Mouse (Mus musculus): ENCODE measurements around the gene Slc1a7.

Slc1a7 gene

DNA sequence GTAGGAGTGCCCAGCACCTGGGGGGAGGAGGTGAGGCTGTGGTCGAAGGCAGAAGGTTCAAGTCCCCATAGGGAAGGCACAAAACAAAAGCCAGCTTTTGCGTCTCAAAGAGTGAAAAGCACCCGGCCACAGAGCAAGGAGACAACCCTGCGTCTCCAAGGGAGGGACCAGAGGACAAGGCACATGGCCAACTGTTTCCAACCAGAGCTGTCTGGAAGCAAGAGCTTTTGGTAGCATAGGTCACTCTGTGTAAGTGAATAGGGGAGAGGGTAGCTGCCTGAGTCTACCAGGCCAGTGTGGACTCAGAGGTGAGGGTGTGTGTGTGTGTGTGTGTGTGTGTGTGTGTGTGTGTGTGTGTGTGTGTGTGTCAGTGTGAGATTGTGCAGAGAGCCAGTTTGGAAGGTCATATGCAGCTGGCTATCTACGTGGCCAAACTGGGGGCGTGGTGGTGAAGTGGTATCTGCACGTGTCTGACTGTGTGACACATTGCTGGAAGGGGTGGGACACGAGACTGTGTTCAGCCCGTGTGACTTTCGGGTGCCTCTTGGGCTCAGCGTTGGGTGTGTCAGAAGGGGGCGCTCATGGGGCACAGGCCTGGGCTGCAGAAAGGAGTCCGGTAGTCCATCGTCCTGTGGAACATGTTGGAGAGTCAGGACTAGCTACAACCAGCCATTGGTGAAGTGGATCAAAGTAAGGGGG lies 47.1 kb downstream of the Slc1a7 start:
- DNase-seq = no peak

DNA sequence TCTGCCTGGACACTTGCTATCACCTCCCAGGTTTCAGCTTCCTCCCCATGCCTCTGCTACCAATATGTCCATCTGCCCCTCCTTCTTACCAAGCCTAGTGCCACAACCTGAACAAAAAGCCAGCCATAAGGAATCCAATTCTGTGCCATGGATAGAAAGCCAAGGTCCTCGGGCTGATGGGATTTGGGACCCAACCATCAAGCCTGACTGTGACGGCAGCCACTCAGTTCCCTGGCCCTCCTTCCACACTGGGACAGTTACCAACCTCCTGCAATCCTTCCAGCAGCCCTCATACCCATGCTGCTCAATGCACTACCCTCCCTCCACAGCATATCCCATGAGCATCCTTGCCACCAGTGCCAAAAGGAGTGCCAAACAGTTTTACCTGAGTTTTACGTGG lies 48.2 kb downstream of the Slc1a7 start:
- DNase-seq = no peak

DNA sequence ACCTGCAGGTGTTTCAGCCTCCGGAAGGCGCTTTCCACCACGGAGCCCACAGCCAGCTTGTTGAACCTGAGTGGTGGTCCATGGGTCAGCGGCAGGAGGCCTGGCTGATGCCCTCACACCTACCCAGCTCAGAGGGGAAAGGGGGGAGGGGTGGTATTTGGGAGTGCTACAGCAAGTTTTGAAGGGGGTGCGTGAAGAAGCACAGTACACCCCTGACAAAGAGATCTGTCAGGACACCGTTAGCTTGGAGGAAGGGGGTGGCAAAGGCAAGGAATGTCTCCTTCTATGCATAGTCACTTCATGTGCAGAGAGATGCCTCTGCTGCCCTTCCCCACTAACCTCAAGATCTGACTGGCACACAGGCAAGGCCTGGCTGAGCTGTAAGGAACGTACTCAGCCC lies 49.7 kb downstream of the Slc1a7 start:
- no peak for DNase-seq

DNA sequence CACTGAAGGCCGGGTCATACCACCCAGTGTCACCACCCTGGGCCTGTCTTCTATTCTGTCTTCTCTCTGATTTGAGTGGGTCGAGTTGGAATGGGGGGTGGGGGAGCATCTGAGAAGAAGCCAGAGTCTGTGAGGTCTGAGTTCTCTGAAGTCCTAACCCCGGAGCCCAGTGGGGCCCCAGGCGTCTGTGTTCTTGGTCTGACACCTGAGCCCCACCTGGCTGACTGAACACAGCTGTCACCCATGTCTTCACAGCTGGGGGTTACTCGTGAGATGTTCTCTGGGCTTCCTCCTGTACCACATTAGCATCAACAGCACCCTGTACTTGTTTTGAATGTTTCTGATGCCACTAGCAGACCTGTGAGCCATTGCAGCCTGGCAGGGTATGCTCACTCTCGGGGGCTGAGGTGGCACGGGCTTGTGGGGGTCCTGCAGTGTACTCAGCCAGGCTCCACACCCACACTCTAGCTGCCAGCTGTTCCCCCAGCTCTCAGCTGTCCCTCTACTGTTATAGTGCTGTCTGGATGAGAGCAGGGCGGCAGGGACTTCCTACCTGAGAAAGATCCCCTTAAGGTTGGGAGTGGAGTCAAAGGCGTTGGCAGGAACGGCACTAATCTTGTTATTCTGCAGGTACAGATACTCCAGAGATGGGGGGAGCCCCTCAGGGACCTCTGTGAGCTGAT lies 50.2 kb downstream of the Slc1a7 start:
- no peak for DNase-seq

DNA sequence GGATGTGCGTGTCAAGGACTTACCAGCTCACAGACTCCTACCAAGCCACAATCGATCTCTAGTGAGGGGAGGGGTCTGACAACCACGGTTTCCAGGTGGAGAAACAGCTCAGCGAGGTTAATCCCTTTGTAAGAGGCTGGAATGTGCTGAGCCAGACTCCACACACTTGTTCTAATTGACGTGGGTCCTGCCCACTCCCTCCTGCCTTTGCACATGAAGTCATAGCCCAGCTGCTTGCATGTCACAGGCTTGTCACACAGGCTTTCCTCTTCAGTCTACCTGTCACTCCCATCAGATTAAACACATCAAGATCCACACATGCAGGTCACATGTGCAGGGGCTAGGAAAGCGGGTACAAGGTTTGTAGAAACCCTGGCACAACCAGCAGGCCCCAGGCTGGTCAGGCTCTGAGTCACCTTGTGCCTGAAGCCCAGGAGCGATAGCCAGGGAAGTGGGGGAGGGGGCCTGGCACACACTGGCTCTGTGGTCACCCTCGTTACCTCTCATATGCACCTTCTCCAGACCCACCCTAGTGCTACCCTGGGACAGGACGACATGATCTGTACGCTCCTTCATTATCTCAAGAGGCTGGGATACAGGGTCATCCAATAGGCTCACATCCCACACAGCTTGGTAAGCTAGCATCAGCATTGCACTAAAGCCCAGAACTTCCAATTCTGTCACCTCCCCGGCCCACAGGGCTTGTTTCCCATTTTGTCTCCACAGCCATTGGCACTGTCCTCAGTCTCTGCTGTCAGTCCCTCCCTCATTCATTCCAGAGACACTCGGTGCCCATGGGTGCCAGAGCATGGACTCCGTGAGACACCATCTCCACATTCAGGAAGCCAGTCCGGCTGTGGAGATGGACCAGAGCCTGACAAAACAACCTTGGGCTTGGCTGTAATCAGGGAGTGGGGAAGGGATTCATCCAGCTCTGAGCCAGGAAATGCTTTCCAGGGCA lies 51.1 kb downstream of the Slc1a7 start:
- no peak for DNase-seq

DNA sequence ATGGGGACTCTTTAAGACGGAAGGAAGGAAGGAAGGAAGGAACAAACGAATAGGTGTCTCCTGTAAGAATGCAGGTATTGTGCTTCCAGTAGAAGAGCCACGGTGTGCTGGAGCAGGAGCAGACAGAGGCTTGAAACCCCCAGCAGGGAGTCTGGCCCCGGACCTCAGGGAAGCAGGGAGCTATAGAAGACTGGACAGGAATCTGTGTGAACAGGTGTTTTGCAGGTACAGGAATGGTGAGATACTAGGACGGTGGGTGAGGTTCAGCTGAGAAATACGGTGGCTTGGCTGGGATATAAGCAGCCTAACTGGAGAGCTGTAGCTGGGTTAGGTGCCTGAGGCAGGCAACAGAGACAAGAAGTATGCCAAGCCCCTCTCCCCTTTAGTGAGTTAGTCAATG lies 52.0 kb downstream of the Slc1a7 start:
- DNase-seq = no peak

DNA sequence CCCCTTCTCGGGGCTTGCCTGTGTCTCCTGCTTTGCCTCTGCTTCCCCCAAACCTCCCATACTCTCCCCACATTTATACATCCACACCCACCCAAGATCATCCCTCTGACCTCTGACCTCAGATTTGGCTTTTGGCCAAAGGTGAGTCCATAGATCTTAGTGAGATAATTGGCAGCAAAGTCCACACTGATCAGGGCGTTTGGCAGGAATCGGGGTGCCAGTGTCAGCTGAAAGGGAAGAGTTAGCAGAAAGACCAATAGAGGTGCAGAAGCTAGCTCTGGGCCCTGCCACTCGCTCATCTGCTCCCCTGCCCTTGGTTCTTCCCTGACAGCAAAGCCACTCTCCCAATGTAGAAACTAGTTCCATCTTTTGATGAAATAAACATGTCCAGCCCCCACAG lies 55.1 kb downstream of the Slc1a7 start:
- DNase-seq = no peak

DNA sequence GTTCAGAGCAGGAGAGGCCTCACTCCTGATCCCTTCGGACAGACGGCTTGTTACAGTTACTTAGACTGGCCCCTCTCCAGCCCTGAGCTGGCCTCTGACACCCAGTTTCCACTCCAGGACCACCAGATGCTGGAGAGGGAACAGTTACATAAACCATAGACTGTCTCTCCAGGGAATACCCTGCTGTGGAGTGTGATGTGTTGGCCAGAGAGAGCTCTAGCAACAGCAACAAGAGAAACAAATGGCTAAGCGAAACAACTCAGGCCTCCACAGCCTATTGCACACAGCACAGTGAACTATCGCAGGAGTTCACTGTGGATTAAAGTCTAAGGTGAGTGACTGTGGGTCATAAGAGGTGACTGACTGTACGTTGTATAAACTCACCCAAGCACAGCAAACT lies 56.5 kb downstream of the Slc1a7 start:
- no peak for DNase-seq

DNA sequence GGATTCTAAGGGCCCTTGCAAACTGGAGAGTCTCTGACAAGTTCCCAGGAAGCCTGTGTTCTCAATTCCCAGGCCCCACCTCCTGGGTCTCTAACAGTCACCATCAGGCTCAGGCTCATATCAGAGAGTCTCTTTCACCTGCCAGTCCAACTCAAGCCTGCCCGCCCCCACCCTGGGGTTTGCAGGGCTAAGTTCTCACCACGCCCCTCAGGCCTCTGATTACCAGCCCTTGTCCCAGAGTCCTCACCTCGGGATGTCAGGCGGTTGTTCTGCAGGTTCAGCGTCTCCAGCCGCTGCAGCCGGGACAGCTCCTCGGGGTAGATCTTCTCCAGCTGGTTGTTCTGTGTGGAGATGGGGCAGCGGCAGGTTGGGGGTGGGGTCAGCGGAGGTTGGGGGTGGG lies 57.1 kb downstream of the Slc1a7 start:
- no peak for DNase-seq

DNA sequence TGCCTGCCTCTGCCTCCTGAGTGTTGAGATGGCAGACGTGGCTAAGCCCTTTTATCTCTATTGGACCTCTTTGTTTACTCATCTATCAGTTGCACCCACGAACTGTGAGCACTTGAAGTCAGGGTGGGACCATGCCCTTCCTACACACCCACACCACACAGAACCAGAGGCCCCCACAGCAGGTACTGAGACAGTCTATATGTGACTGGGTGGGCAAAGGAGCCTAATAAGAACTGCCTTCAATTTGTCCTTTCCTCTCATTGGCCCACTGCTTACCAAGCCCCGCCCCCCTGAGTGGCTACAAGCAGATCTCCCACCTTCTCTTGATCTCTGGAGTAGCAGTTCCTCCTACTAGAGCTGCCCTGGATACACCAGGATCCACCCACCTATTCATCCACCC lies 58.1 kb downstream of the Slc1a7 start:
- no peak for DNase-seq

DNA sequence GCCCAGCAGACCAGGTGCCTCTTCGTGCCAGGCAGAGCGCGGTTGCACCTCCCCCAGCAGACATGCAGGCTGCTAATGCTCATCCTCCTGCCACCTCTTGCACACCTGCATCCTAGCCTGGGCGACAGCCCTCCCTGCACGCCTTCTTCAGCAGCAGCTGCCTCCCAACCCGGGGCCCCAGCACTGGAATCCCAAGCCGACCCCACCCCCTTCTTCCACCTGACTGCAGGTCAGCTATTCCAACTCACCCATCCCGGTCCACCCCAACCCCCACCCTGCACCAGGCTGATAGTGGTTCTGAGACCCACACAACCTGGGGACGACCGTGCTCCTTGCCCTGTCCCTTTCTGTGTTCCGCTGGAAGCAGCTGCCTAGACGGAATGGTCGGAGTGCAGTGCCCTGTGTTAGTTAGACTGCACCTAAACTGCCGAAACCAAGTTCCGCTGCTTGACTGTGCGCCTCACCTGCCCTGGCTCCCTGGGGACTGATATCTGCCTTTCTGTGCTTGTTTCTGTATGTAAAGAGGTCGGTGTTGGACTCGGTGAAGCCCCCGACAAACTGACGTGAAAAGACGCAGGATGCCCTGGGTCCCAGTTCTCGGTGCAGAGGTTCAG lies 62.9 kb downstream of the Slc1a7 start:
- DNase-seq = no peak

DNA sequence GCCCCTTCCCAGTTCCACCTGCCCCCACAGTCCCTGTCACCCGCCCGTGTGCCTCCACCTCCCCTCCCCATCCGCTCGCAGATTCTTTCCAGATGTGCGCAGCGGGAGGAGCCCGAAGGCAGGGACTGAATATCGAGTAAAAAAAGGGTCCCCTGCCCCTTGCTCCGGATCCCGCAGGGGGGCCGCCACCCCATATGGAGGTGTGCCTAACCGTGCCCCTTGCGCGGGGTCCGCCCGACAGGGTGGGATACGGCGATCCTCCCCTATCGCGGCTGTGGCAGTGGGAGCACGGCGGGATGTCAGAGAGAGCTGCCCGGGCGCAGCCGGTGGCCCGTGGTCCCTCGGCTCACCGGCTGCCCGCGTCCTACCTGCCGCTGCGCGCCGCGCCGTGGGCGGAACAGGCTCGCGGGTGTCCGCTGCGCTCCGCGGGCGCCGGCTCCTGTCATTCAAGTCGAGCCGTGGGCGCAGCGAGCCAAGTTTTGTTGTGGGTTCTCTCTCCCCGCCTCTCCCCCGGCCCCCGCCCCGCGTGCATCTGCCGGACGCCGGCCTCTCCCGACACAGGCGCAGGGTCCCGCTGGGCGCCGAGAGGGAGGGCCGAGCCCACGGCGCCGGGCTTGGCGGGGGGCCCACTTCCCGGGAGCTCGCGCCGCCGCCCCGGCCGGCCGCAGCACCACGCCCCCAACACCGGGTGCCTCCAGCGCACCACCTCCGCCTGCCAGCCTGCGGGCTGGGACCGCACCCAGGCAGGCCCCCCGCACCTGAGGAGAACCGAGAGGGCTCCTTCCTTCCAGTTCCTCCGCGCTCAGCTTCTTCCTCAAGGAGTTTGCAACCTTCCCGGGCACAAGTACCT lies 63.6 kb downstream of the Slc1a7 start:
- peak; percentile 68 for DNase-seq

DNA sequence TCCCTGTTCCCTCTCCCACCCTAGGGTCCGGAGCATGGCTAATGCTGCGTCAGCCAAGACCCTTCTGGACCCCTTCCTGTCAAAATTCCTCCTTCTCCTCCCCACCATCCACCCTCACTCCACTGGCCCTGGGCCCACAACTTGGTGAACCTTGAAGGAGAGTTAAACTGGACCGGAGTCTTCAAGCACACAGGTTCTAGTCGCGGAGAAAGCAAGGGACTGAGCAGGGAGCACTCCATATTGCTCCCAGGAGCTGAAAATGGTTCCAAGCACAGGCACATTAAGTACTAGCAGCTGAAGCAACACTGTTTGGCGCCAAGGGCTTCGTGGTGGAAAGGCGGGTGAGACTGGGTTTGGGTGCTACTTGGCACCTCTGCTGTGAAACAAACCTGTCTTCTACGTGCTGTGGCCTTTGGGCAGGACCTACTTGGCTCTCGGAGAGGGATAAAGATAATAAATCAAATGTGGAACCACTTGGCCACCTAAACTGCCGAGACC lies 64.3 kb downstream of the Slc1a7 start:
- no peak for DNase-seq

DNA sequence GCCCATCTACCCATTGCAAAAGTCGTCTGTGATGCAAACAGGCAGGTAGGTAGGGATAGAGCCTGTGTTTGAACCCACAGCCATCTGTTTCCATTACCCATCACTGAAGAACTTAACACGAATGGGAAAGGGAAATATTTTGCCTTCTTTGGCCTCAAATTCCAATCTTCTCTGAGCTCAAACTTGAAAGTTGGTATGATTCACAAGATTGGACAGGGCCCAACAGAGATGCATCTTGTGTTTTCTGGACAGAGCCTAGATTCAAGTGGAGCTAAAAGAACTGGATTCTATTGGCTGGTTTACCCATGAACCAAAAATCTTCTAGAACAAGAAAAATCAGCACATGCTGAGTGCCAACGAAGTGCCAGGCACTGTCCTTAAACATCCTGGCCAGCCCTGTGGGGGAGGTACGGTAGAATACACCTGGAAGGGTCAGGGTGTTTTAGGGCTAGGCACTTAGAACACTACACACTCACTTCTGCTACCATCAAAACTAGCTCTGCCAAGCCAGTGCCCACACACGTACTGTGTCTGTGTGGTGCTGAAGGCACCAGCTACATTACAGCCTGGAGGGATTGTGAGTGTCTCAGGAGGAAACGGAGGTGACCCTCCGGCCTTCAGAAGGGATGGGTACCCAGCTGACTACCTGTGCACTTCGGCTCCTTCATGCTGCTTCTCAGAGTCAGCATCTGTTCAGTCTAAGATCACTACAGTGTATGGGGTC lies 65.1 kb downstream of the Slc1a7 start:
- peak; percentile 36 for DNase-seq

DNA sequence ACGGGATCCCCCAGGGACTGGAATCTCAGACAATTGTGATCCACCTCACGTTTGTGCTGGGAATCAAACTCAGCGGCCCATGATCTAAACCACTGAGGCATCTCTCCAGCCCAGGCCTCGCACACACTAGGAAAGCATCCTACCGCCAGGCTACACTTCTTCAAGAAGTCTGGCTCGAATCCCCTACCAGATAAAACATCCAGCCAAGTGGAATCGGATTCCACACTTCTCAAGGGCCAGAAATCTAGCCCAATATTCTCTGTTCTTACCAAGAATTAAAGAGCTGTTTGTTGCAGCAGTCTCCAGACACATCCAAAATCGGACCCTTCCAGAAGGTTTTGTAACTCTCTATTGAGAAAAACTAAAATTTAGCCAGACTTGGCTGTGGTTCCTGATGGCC lies 68.9 kb downstream of the Slc1a7 start:
- no peak for DNase-seq

DNA sequence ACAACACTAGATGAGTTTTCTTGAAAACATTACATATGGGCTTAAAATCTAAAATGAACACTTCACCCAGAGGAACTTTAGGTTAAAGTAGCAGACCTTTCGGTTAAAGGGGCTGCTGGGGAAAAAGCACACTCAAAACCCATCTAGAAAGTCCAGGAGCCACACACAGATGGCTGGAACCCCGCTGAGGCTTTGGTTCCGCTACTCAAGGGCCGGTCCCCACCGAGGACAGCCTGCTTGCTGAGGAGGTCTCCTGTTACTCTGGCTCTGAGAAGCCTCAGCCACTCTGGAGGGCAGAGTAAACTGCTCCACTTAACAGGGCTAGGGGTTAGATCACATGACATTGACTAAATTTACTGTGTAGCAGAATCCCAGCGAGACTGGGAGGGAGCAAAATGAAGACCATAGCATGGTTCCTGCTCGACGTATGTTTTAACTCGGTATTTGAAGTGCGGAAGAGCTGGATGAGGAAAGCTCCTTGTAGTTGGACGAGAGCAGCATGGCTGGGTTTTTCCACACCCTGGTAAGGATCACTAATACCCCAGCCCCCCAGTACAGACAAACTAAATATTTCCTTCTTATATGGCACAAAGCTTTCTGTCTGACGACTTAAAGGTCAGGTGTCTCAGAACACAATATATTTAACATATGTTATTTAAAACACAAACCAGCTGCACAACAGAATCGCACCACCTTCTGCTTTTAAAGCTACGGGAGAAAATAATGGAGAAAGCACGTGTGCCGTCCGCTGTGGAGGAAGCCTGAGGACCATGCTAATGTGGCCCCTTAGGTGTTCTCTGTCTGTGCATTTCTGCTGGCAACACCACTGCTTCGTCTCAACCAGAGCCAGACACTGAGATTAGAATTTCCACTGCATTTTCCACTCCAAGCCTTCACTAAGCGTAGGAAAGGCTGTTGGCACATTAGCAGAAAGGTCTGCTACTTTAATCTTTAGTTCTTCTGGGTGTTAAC lies 77.3 kb downstream of the Slc1a7 start:
- no peak for DNase-seq

DNA sequence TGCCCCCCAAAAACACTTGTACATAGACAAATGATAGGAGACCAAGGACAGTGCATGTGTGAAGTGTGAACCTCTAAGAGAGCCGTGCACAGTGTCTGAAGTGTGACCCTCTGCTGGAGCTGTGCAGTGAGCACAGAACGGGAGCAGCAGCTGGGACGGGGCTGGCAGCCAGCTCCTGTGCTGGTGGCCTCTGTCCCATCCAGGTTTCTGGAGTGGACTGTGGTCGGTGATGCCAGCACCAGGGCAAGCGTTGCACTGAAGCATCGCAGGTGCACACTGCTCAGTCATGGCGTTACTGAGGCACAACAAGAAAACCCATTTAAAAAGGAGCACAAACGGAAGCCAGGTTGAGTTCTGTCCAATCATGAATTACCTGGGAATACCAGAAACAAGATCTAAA lies 78.0 kb downstream of the Slc1a7 start:
- no peak for DNase-seq

DNA sequence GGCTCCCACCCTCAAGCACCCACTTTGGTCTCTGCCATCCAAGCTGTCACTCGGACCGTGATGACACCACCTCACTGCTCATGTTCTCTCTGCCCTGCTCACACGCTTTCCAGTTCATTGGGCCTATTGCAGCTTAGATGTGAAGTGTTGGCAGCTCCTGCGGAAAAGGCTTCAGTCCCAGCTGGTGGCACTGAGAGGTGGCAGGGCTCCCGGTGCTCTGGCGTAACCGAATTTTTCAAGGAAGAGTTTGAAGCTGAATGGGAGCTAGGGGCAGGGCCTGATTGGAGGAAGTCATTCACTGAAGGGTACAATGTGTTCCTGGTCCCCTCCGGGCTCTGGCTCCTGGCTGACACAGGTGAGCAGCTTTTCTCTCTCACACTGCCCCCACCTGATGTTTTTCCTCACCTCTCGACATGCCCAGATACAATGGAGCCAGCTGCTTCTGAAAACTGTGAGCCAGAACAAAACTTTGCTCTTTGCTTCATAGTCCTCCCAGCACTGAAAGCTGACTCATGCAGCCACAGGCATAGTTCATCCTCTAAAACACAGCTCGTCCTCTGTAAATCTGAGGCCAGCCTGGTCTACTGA lies 83.6 kb downstream of the Slc1a7 start:
- DNase-seq = no peak

DNA sequence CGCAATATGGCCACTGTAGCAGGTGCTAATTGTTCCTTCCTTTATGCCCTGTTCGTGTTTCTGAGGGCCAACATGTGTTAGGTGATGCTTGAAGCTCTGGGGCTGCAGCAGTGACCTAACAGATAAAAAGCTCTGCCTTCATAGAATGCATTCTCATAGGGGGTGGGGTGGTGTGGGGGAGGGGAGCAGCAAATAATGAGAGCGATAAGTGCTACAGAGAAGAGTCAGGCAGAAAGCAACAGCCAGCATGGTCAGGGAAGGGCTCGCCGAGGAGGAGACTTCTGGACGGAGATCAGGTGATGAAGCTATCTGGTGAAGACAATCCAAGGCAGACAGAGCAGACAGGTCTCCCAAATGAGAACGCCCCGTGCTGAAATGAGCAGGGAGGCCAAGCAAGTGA lies 84.5 kb downstream of the Slc1a7 start:
- no peak for DNase-seq

DNA sequence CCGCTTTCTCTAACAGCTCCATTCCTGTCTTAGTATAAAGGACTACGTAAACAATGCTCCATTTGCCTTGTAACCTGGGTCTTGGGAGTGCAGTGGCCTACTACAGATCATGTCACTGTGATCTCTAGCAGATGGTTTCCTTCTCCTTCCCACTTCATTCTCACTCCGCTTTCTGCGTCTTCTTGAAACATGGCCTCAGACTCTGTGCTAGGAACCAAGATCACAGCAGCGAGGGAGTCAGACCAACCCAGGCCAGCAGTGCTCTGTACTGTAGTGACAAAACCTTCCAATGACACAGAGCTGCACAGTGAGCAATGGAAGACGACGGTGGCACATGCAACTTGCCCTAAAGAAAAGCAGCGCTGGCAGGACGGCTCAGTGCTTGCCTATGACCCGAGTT lies 87.7 kb downstream of the Slc1a7 start:
- no peak for DNase-seq
